Mouse (Mus musculus) kidney, postnatal 10 days (tissue): ENCODE results near the gene Rassf6.
"Not testable (repeated sequence)": the region's sequence is repeated elsewhere in the genome, so short reads cannot be mapped to it uniquely, and the experiment has no call there.

ENCODE experiments used
- DNase-seq: peaks from one replicate; pipeline ENCODE4 v3.0.0; 2021; ENCODE audit warnings: mixed read lengths

Gene Rassf6

GRCm38 (mm10) chr5:90623209-90623608 is 17.2 kb downstream of the Rassf6 start:
- DNase-seq: peak; percentile 20

GRCm38 (mm10) chr5:90621726-90622125 is 18.7 kb downstream of the Rassf6 start:
- no peak for DNase-seq

- DNase-seq: no peak
Measured at GRCm38 (mm10) chr5:90621316-90621715, 19.1 kb downstream of the Rassf6 start.

- DNase-seq: no peak
Measured at GRCm38 (mm10) chr5:90617859-90618258, 22.6 kb downstream of the Rassf6 start.

DNA sequence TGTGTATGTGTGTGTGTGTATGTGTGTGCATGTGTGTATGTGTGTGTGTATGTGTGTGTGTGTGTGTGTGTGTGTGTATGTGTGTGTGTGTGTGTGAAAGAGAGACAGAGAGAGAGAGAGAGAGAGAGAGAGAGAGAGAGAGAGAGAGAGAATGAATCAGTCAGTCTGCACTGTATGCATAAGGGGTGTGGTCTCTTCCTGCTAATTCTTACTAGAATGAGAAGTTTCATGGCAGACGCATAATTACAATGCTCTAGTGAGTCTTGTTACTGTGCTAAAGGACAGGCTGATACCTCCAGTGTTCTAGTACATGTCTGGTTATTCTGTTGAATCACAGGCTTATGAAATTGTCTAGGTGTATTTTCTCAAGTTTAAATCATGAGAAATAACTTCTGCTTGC is 27.7 kb downstream of the Rassf6 start:
- DNase-seq: not testable (repeated sequence)

DNA sequence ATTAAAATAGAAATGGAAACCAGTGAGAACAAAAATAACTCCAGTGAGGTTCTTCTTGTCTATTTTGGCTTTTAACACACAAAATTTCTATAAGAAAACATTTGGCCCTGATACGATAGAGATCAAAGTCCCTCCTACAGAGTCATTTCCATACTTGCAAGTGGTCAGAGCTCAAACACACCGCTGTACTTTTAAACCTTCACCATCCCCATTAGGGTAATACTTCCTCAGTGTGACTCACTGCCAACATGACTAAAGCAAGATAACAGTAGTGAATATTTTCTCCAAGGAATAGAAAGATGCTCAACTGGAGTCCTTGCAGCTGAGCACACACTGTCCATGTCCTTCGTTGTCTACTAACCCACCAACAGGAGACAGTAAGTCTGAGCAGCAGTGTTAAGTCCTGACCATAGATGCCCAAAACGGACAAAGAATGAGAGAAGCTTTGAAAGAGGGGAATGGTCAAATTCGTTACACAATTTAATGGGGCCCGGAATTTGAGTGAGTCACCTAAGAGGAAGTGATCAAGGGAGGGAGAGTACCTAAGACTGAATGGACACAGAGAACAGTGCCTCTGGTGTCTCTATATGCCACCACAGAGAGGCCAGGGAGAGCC is 28.4 kb downstream of the Rassf6 start:
- DNase-seq: no peak

DNA sequence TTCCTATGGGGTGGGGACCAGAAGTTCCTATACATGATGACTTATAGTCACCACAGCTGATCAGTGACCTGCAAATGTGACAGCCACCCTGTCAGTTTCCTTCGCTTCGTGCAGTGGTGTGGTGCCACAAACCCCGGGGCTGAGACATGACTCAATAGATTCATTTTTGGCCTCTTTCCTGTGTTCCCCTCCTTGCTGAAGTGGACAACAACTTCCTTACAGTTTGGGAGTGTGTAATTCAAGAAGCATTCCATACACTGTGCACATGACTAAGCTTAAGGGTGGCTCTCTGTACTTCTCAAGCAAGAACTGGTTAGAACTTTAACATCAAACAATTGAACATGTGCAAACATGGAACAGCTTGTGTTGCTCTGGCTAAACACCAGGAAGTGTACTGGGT is 29.1 kb downstream of the Rassf6 start:
- no peak for DNase-seq

DNA sequence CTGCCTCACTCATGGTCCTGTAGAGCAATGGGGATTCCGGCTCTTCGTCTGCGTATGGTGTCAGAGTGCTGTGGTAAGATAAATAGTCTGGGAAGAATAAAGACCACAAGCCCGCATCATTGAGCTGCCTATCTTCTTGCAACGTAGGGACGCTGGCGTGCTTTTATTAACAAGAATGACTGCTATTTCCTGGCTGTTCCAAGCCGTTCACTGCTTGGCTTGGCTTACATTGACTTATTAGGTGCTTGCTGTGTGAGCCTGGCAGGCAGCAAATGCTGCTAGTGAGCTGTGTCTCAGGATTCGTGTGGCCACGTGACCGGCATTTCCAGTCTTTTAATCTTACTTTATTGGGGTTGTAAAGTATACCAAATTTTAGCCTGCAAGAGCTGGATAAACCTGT is 31.6 kb downstream of the Rassf6 start:
- peak; percentile 50 for DNase-seq

DNA sequence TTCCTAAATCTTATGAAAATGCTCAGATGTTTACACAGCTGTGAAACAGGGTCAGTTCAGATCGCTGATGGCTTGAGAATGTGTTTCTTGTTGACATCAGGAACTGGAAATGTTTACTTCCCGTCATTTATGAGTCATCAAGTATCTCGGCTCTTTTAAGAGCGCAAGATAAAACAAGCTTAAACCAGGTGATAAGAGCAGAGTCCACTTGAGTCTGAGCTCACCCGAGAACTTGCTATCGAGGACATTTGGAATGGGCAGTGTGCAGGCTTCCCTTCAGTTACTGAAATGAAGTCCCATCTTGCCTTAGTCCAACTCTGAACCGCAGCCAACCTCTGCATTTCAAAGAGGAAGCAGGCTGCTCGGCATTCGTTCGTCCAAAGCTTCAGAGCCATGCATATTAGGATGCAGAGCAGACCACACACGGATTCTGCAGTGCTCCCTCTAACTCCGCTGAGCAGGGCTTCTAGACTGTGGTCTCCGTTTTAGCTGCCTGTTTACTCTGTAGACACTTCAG is 37.0 kb downstream of the Rassf6 start:
- peak; percentile 68 for DNase-seq

GRCm38 (mm10) chr5:90601469-90601868 is 39.0 kb downstream of the Rassf6 start:
- peak; percentile 74 for DNase-seq

- DNase-seq: no peak
Measured at GRCm38 (mm10) chr5:90596155-90596554, 44.3 kb downstream of the Rassf6 start.

GRCm38 (mm10) chr5:90594945-90595344 is 45.5 kb downstream of the Rassf6 start:
- DNase-seq: no peak

DNA sequence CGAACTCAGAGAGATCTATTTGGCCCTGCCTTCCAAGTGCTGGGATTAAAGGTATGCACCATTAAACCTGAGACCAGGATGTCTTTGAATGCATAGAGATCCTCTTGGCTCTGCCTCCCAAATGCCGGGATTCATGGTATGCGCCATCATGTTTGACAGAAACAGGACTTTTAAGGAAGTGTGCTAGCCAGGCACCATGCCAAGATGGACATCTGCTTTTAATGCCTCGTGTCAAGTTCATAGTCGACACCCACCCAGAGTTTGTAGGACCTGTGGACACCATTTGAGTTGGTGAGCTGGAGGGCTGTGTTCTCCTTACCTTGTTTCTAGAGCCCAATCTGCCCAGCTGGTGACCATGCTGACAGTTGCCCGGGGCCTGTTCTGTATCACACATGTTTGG is 48.5 kb downstream of the Rassf6 start:
- no peak for DNase-seq

DNA sequence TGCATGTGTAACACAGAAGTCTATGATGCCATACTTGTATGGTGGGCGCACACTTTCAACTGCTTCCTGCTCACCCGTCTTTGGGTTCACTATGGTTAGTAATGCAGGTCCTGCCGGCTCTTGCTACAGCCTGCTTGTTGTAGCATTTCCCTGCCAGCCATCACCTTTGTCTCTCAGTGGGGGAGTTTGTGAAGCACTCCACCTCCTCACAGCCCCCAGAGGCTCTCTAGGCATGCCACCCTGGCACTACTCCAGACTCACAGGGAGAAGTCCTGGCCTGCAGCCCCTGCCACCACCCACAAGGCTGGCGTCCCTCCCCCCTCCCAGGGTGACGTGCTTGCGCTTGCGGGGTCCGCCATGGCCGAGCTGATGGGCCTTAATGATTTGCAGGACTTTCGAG is 49.8 kb downstream of the Rassf6 start:
- peak; percentile 24 for DNase-seq

- peak; percentile 82 for DNase-seq
Measured at GRCm38 (mm10) chr5:90588708-90589595, 51.5 kb downstream of the Rassf6 start.

GRCm38 (mm10) chr5:90588104-90588503 is 52.4 kb downstream of the Rassf6 start:
- DNase-seq: no peak

DNA sequence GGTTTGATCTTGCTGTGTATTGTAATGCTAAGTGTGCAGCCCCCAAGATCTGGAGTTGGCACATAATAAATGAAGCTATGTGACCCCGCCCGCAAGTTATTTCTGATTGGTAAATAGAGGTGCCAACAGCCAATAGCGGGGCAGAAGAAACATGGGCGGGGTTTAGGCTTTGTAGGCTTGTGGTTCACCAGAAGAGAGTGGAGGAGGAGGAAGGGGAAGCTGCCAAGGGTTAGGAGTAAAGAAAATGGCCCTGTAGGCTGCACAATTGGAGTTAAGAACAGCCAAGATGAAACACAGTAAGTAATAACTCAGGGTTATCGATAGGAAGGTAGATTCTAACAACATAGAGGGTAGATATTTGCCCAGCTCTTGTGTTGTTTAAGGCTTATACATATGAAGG is 53.9 kb downstream of the Rassf6 start:
- no peak for DNase-seq

GRCm38 (mm10) chr5:90584799-90585198 is 55.7 kb downstream of the Rassf6 start:
- DNase-seq: no peak

DNA sequence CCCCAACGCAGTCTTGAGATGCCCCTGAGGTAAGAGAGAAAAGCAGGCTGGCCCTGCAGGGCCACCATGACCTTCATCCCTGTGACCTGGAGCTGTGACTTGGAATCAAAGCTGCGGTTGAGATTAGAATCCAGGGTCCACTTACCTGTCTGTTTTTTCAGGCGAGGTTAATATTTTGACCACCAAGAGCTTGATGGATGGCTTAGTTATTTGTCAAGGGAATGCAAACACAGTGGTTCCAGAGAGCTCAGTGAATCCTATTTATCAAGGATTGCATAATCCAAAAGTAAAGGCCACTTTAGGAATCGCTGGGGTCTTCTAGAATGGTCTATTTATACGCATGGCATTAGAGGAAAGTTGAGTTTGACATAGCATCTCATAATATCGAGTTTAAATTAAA is 58.3 kb downstream of the Rassf6 start:
- no peak for DNase-seq

DNA sequence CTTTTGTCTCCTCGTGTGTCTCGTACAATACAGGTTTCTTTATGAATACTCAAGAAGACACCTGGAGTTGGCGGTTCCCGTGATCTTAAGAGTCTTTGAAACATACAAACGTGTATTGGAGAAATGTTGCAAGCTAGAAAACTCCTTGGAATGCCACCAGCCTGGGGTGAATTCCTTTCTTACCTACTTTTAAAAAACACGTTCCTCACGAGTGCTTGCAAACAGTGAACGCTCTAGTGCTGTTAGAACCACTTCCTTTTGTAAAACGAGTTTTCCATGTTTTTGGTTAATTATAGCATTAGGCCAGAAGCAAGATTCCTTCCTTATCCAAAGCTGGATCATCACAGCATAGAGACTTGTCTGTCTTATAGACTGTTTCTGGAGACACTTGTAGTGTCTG is 60.9 kb downstream of the Rassf6 start:
- no peak for DNase-seq

DNA sequence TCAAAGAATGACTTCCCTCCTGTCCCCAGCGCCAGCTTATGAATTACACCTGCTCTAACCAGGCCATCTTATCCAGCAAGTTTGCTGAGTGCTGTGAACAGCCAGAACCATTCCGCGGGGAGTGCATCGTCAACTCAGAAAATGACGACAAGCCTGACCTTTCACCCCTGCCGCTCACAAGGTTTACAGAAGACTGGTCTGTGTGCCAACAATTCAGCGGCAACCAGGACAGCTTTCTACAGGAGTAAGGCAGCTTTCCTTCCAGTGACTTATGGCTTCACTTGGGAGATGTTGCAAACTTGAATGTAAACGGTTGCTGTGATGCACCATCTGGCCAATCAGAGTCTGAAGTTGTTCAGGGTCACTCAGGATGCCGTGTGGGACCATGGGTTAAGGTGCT is 62.7 kb downstream of the Rassf6 start:
- peak; percentile 27 for DNase-seq

DNA sequence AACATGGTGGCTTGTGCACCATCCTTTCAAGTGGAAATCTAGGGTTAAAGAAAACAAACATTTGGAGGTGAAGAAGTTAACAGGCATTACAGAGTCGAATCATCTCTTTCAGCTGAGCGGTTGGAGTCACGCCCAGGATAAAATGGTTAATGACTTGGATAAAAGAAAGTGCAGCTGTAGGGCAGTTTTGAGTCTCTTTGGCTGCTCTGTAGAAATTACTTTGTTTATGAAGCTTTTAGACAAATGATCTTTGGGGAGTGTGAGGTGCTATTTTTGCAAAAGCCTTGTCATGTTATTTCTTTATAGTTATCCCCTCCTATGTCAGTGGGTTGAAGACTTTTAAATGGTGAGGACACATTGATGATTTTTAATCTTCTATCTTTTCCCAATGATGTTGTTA is 69.2 kb downstream of the Rassf6 start:
- DNase-seq: peak; percentile 38

DNA sequence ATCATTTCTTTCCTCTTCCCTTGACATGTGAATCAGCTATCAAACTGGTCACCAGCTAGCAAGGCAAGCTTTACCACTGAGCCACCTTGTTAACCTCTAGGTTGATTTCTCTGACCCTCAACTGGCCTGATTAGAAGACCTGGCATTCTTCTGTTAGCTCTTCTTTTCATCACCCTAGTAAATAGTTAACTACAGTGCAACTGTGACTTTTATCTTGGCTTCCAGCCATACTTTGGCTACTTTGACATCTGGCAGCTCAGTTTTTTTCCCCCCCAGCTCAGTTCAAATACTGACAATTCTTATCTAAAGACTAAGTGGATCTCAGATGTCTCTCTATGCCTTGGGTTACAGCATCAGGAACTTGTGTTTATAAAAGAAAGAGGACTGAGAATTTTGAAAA is 72.1 kb downstream of the Rassf6 start:
- peak; percentile 41 for DNase-seq

DNA sequence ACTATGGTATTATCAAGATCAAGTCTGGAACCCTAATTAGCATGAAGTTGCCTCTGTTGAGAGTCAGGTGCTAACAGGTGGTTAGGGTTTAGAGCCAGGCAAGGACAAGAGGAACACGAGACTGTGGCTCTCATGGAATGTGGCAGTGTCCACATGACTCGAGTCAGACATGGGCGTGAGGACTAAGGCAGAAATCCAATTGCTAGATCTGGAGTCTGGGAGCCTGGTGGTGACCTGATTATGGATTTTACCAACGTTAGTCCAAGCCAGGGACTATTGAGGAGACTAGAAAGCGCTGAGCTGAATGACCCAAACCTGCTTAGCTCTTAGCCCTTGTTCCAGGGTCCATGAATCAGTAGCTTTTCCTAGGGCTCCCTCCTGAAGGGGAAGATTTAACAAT is 72.7 kb downstream of the Rassf6 start:
- peak; percentile 14 for DNase-seq
